Mouse (Mus musculus) 3T3-L1 (cell line): ENCODE measurements around the gene Lnpk.

Experiments used
- DNase-seq: peaks from one replicate; pipeline ENCODE4 v3.0.0-alpha.2; 2015; ENCODE audit warnings: low read depth, low spot score

Gene Lnpk

DNA sequence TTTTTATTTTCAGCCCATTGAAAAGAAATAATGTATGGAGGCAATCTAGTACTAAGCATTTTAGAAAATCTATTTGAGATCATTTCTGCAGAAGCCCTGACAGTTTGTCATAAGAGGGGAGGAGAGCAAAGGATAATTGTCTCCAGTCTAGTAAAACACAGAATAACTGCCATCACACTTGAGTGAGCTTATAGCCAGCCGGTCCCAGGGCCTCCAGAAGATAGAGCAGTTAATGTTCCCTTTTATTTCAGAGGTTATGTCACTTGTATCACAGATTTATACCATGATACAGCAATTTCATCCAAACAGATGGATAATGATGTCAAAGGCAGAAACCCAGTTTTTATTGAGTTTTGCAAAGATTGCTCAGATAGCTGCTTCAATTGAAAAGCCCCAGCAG is 89.0 kb downstream of the Lnpk start:
- DNase-seq: no peak

DNA sequence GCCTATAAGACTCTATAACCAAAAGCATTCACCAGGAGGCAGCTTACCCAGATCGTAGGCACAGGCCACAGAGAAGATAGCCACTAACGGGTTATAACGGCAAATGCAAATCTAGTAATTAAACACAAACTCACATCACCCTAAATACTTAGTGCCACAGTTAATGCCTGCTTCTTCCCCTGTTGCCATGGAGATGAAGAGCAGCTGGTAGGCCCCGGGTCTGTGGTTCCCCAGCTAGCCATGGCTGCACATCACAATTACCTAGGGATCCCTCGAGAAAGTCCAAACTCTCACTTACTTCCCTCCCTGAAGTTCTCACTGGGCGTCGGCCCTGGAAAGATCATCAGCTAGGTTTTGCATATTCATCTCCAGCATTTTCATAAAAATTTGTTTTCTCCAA is 90.8 kb downstream of the Lnpk start:
- DNase-seq: no peak

DNA sequence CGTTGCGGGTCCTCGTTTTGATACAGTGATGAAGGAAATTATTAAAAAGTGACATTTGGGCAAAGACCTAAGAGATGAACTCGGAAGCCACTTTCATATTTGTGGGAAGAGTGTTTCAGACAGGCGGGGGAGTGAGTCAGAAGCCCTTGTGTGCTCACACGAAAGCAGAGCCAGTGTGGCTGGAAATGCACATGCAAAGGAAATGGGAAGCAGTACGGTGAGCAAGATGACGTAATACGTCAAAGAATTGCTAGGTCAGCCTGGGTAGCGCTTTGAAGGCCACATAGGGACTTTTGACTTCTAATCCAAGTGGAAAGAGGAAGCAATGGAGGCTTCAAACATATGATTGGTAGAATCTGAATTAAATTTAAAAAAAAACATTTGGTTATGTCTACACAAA is 96.6 kb downstream of the Lnpk start:
- peak; percentile 62 for DNase-seq

DNA sequence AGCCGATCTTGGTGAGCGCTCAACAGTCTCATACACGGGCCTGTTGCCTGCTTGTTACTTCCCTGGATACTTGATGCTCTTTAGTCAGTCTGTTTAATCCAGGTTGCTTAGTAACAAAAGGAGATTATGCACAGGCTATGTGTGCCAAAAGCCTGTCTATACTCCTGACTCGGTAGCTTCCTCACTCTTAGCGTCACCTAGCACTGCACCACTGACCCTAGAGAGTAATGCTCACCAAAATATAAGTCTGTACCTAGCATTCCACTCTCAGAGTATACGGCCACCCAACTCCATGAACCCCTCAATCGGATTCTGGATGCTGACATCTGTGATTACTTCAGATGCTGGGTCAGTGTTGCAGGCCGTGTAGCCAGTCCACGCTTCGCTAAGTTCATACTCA is 97.1 kb downstream of the Lnpk start:
- DNase-seq: no peak
